Mouse (Mus musculus) stomach, postnatal 0 days (tissue): ENCODE measurements around the gene Runx2. TPM values are rescaled to one million over a fixed set of nuclear protein-coding genes. Genes with fewer than 3 reads are reported as not detected.
A peak's percentile ranks its signal among the peaks of the same experiment; 100 is the strongest.

Experiments
- ATAC-seq: fragments of 200-750 bp; cut with Nextera tagmentation; 2 replicates; pipeline ENCODE4 v1.8.0; 2017; ENCODE audit not compliant: low FRiP score, low TSS enrichment
- DNase-seq: peaks from one replicate; pipeline ENCODE4 v3.0.0-alpha.2; 2016; ENCODE audit warnings: low spot score
- H3K27ac ChIP-seq: fragments of 300-500 bp; sonication (generic); replicated peaks from 2 replicates; pipeline ENCODE4 v1.5.1; 2014; ENCODE audit warnings: mild to moderate bottlenecking, control low read depth
- H3K27me3 ChIP-seq: fragments of 300-500 bp; sonication (generic); 2 replicates; pipeline ENCODE4 v1.6.1; 2014; ENCODE audit warnings: low read length; ENCODE audit not compliant: control insufficient read depth, insufficient read depth
- H3K36me3 ChIP-seq: fragments of 300-500 bp; sonication (generic); 2 replicates; pipeline ENCODE4 v1.6.1; 2014; ENCODE audit warnings: low read length, mixed read lengths; ENCODE audit not compliant: control insufficient read depth, insufficient read depth
- H3K4me1 ChIP-seq: fragments of 300-500 bp; sonication (generic); replicated peaks from 2 replicates; pipeline ENCODE4 v1.6.1; 2014; ENCODE audit warnings: antibody characterized with exemption; ENCODE audit not compliant: control insufficient read depth, insufficient read depth
- H3K4me2 ChIP-seq: fragments of 300-500 bp; sonication (generic); replicated peaks from 2 replicates; pipeline ENCODE4 v1.6.1; 2014; ENCODE audit warnings: low read depth, mild to moderate bottlenecking, control low read depth, moderate library complexity
- H3K4me3 ChIP-seq: fragments of 300-500 bp; sonication (generic); 2 replicates; pipeline ENCODE4 v1.5.1; 2014; ENCODE audit warnings: low read depth, low read length, control low read depth
- H3K9ac ChIP-seq: fragments of 300-500 bp; sonication (generic); 2 replicates; pipeline ENCODE4 v1.6.1; 2014; ENCODE audit warnings: mild to moderate bottlenecking, low read length, control low read depth, mixed read lengths
- H3K9me3 ChIP-seq: fragments of 300-500 bp; sonication (generic); 2 replicates; pipeline ENCODE4 v1.6.1; 2016; ENCODE audit warnings: low read length; ENCODE audit not compliant: control insufficient read depth
- CTCF ChIP-seq: IDR thresholded peaks from 2 replicates; pipeline ENCODE4 v1.5.1; 2016; ENCODE audit warnings: antibody characterized with exemption, low read depth, mild to moderate bottlenecking, moderate library complexity
- EP300 ChIP-seq: optimal IDR thresholded peaks from 2 replicates; pipeline ENCODE3; 2016; ENCODE audit warnings: antibody characterized with exemption
- WGBS: fragments of 180-500 bp; shearing (Covaris S2); extraction: QIAGEN DNeasy Blood & Tissue Kit; methylation state at CpG from one replicate; pipeline ENCODE4 v1.1.7; 2014; 5-methylcytosine and 5-hydroxymethylcytosine counted together
- polyA plus RNA-seq: library from polyadenylated mRNA; unstranded; fragments of >200 nt; fragmentation: Nextera tagmentation; extraction: Ambion mirVana; gene quantifications from 2 replicates; pipeline ENCODE4 v1.2.1, GENCODE M21; 2015

Runx2 gene
- polyA plus RNA-seq, 1 experiment from 2014 or later, result 0.53 TPM

DNA sequence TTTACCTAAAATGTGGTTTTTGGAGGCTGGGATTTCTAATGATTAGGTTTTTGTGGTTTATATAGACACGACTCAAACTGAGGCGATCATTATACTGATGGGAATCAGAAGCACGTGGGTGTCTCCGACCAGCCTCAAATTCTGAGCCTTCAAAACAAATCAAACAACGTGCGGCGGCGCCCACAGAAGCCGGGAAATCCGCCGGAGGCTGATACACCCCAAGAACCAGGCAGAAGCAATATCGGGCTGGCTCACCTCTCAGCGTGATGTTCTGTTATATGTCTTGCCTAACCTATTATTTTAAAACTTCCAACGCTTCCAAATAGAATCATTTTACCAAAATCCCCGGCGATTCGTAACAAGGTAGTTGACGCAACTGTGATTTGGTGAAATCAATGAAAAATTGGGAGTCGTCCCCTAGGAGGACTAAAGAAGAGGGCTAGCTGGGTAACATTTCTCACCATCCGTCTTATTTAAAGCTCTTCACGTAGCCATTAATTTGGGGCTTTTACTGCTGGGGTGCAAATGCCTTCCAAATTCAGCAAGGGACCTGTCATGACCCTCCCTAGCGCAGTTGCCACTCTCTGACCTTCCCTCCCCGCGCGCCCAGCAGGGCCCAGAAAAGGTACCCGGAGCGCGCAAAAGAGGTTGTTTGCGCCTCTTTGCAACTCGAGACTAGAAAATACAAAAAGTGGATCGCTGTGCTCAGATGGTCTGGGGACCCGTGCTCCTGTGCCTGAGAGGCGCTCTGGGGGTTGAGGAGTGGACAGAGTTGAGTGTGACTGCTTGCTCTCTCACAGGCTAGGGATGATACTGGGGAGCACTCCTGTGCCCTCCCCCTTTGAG is 77.1 kb downstream of the Runx2 start:
- Histone ChIP-seq H3K36me3 (no peaks in the 10 kb centered on the region), H3K27ac (no peak overlapping the region), H3K27me3 (peaks cover 3% of the 10 kb centered on the region; the same call in 1 of the 2 replicates), H3K4me2 (peak overlapping the region; percentile 38), H3K4me3 (peak overlapping the region; percentile 21), H3K9me3 (no peaks in the 10 kb centered on the region), H3K9ac (no peak overlapping the region), H3K4me1 (no peaks in the 10 kb centered on the region; the same call in 1 of the 2 replicates)
- 3% methylated on average over 33 of the region's 33 CpGs for WGBS
- DNase-seq, result no peak
- no peak for TF ChIP-seq CTCF
- no peak for TF ChIP-seq EP300
- no peak for ATAC-seq

GRCm38 (mm10) chr17:44735991-44736561 is 78.5 kb downstream of the Runx2 start:
- peak; percentile 60 for ATAC-seq
- H3K27me3 ChIP-seq, result peaks cover 3% of the 10 kb centered on the region; the same call in 1 of the 2 replicates

GRCm38 (mm10) chr17:44735223-44735990 is 79.2 kb downstream of the Runx2 start:
- WGBS, result under 1% methylated on average over 57 of the region's 64 CpGs
- Histone ChIP-seq H3K4me3 (peak overlapping the region; percentile 69), H3K36me3 (no peaks in the 10 kb centered on the region), H3K4me1 (no peaks in the 10 kb centered on the region; the same call in 1 of the 2 replicates), H3K9ac (peak overlapping the region; percentile 58), H3K9me3 (no peaks in the 10 kb centered on the region), H3K27me3 (peaks cover 3% of the 10 kb centered on the region; the same call in 1 of the 2 replicates), H3K27ac (peak overlapping the region; percentile 49), H3K4me2 (peak overlapping the region; percentile 90)
- DNase-seq (peak; percentile 23), ATAC-seq (peak; percentile 51; the same call in 1 of the 2 replicates)
- TF ChIP-seq EP300 (no peak), CTCF (no peak)

More at GRCm38 (mm10) chr17:44735991-44736561, 78.5 kb downstream of the Runx2 start:
- DNase-seq, result peak; percentile 71
- H3K36me3 ChIP-seq, result no peaks in the 10 kb centered on the region
- peak overlapping the region; percentile 90 for H3K4me2 ChIP-seq
- 1% methylated on average over 51 of the region's 73 CpGs for WGBS
- no peaks in the 10 kb centered on the region; the same call in 1 of the 2 replicates for H3K4me1 ChIP-seq
- H3K4me3 ChIP-seq, result peak overlapping the region; percentile 69
- TF ChIP-seq EP300, result no peak
- TF ChIP-seq CTCF, result peak; percentile 71
- H3K9ac ChIP-seq, result peak overlapping the region; percentile 58
- no peaks in the 10 kb centered on the region for H3K9me3 ChIP-seq
- H3K27ac ChIP-seq, result peak overlapping the region; percentile 49

- no peaks in the 10 kb centered on the region for H3K9me3 ChIP-seq
- ATAC-seq (0 out of 2 replicates have a peak, but pooled peaks have one; percentile 43), DNase-seq (peak; percentile 50)
- H3K36me3 ChIP-seq, result no peaks in the 10 kb centered on the region
- no peaks in the 10 kb centered on the region; the same call in 1 of the 2 replicates for H3K4me1 ChIP-seq
- peak overlapping the region; percentile 69 for H3K4me3 ChIP-seq
- H3K4me2 ChIP-seq, result peak overlapping the region; percentile 90
- TF ChIP-seq CTCF (0 out of 2 replicates have a peak, but pooled peaks have one; percentile 9), EP300 (no peak)
- under 1% methylated on average over 48 of the region's 48 CpGs for WGBS
- H3K27ac ChIP-seq, result peak overlapping the region; percentile 8; the same call in 1 of the 2 replicates
- H3K9ac ChIP-seq, result peak overlapping the region; percentile 58
- H3K27me3 ChIP-seq, result peaks cover 3% of the 10 kb centered on the region; the same call in 1 of the 2 replicates
These were observed 79.9 kb downstream of the Runx2 start for GRCm38 (mm10) chr17:44734501-44735222.
